In the genomic region with DNA sequence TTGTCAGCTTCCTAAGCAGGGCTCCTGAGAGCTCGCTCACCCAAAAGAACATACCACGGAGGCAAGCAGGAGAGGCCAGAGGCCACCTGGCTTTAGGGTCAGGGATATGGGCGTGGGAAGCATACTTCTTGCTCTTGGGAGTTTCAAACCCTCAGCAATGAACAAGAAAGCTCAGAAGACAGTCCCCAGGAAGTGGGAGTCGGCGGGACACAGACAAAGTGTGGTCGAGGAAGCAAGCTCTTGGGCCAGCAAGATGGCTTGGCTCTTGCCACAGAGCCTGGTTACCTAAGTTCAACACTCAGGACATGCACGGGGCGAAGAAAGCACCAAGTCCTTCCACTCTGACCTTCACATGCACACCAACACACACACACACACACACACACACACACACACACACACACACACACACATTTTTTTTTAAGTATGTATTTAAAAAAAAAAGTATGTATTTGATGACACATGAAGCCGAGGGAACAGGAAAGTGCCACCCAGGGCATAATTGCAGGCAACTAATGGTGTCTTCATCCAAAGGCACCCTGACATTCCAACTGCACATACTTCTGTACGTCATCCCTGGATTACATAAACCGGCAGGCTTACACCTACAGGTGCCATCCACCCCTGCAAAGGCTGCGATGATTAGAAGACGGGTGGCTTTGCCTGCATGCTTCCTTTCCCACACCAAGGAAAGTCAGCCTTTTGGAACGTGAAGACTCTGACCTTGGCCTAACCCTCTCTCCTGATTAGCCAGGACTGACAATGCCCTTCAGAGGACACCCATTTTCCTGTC, we compare ENCODE assay signal across 11 mouse cellular contexts. TPM values are rescaled to one million over a fixed set of nuclear protein-coding genes. Genes with fewer than 3 reads are reported as not detected.
DNase-seq lines count a peak whose midpoint lies in the region; ATAC-seq and TF ChIP-seq lines count a peak whose summit lies in the region.
"Had no signal": no experiment of that assay in that cellular context is flagged by ENCODE, and none has a peak within 500 bp of the region (broad histone marks: within the 10 kb centered on the region; RNA-seq: fewer than 3 reads in every experiment).

No protein-coding gene starts in this region.

- intact Hi-C loops in heart, postnatal 25 days (cut with DNase I): no loop called here

- H3K4me3 ChIP-seq in heart, embryonic 10.5 days: 0 out of 2 replicates have a peak overlapping the region, but pooled peaks have one; percentile 8
- no peak overlapping the region for H3K4me3 ChIP-seq in liver, adult 2 months (ENCODE audit: insufficient read depth, low read depth, low read length)
- H3K4me3 ChIP-seq in liver, embryonic 11.5 days (ENCODE audit: low read depth, low read length): no peak overlapping the region
- H3K4me3 ChIP-seq in embryonic facial prominence, embryonic 15.5 days (replicated peaks): no peak overlapping the region
- no peak overlapping the region for H3K4me3 ChIP-seq in midbrain, embryonic 16.5 days (ENCODE audit: low read depth, low read length)
- H3K4me3 ChIP-seq: embryonic facial prominence, embryonic 12.5 days; limb, embryonic 12.5 days had no signal

- no peaks in the 10 kb centered on the region for H3K9me3 ChIP-seq in heart, embryonic 10.5 days
- no peaks in the 10 kb centered on the region for H3K9me3 ChIP-seq in liver, embryonic 11.5 days (ENCODE audit: control insufficient read depth, low read length)
- no peaks in the 10 kb centered on the region for H3K9me3 ChIP-seq in embryonic facial prominence, embryonic 15.5 days (replicated peaks)
- no peaks in the 10 kb centered on the region for H3K9me3 ChIP-seq in midbrain, embryonic 16.5 days (replicated peaks; ENCODE audit: control insufficient read depth, low read length, poor library complexity, severe bottlenecking)
- H3K9me3 ChIP-seq: embryonic facial prominence, embryonic 12.5 days; limb, embryonic 12.5 days had no signal

- no peak for ATAC-seq in liver, embryonic 11.5 days (replicated peaks; ENCODE audit: low FRiP score)
- ATAC-seq in embryonic facial prominence, embryonic 15.5 days (ENCODE audit: insufficient number of reproducible peaks, low FRiP score, low TSS enrichment, low read depth): no peak
- no peak for ATAC-seq in midbrain, embryonic 16.5 days

- peak overlapping the region; percentile 82 for H3K27ac ChIP-seq in heart, embryonic 10.5 days
- H3K27ac ChIP-seq in liver, adult 2 months (replicated peaks; ENCODE audit: insufficient read depth, low read depth, low read length): peak overlapping the region; percentile 9; the same call in 1 of the 2 replicates
- no peak overlapping the region for H3K27ac ChIP-seq in liver, embryonic 11.5 days (ENCODE audit: low read depth, low read length)
- peak overlapping the region; percentile 63 for H3K27ac ChIP-seq in embryonic facial prominence, embryonic 15.5 days (replicated peaks)
- H3K27ac ChIP-seq in midbrain, embryonic 16.5 days (ENCODE audit: low read length): peak overlapping the region; percentile 14; the same call in 1 of the 2 replicates
- H3K27ac ChIP-seq: embryonic facial prominence, embryonic 12.5 days; limb, embryonic 12.5 days had no signal

- no peak for TF ChIP-seq POLR2A in liver, adult 2 months (IDR thresholded peaks at IDR 0.05; ENCODE audit: extremely low read depth, insufficient read depth, low read length)

- WGBS in heart, embryonic 10.5 days: 65% methylated on average over 14 of the region's 14 CpGs
- WGBS in liver, adult 2 months: 79% methylated on average over 14 of the region's 14 CpGs
- 77% methylated on average over 14 of the region's 14 CpGs for WGBS in liver, embryonic 11.5 days
- WGBS in embryonic facial prominence, embryonic 15.5 days: 66% methylated on average over 14 of the region's 14 CpGs
- 81% methylated on average over 14 of the region's 14 CpGs for WGBS in midbrain, embryonic 16.5 days

- TF ChIP-seq CTCF in liver, adult 2 months (IDR thresholded peaks at IDR 0.05; ENCODE audit: low read depth, low read length): no peak

- H3K36me3 ChIP-seq in heart, embryonic 10.5 days: no peaks in the 10 kb centered on the region
- no peaks in the 10 kb centered on the region for H3K36me3 ChIP-seq in liver, adult 2 months (ENCODE audit: control insufficient read depth, insufficient read depth, low read length)
- no peaks in the 10 kb centered on the region for H3K36me3 ChIP-seq in liver, embryonic 11.5 days (ENCODE audit: control insufficient read depth, insufficient read depth, low read length)
- no peaks in the 10 kb centered on the region for H3K36me3 ChIP-seq in embryonic facial prominence, embryonic 15.5 days
- no peaks in the 10 kb centered on the region for H3K36me3 ChIP-seq in midbrain, embryonic 16.5 days (ENCODE audit: control insufficient read depth, insufficient read depth, low read length)
- H3K36me3 ChIP-seq: embryonic facial prominence, embryonic 12.5 days; limb, embryonic 12.5 days had no signal

- H3K4me1 ChIP-seq in heart, embryonic 10.5 days: peaks cover 56% of the 10 kb centered on the region
- H3K4me1 ChIP-seq in liver, adult 2 months (ENCODE audit: control insufficient read depth, insufficient read depth, low read length): no peaks in the 10 kb centered on the region
- H3K4me1 ChIP-seq in liver, embryonic 11.5 days (replicated peaks; ENCODE audit: control insufficient read depth, insufficient read depth, low read length): peaks cover 9% of the 10 kb centered on the region
- peaks cover 47% of the 10 kb centered on the region for H3K4me1 ChIP-seq in embryonic facial prominence, embryonic 15.5 days
- no peaks in the 10 kb centered on the region; the same call in 1 of the 2 replicates for H3K4me1 ChIP-seq in midbrain, embryonic 16.5 days (ENCODE audit: control insufficient read depth, insufficient read depth, low read length)

- no peak for DNase-seq in heart, embryonic 10.5 days (ENCODE audit: low spot score)
- DNase-seq in heart, postnatal 25 days (ENCODE audit: low spot score): no peak
- DNase-seq in liver, adult 2 months (ENCODE audit: extremely low read depth, low read depth, low spot score): no peak
- DNase-seq in liver, embryonic 11.5 days (ENCODE audit: low spot score): no peak
- no peak for DNase-seq in adrenal gland, postnatal 36 days
- no peak for DNase-seq in urinary bladder, postnatal 25 days (ENCODE audit: low spot score)
- DNase-seq: cerebellum, adult 11-12 months had no signal

- H3K9ac ChIP-seq in liver, adult 2 months (ENCODE audit: low read depth, low read length): no peak overlapping the region
- H3K9ac ChIP-seq in liver, embryonic 11.5 days (ENCODE audit: low read depth, low read length): no peak overlapping the region
- no peak overlapping the region for H3K9ac ChIP-seq in embryonic facial prominence, embryonic 15.5 days
- H3K9ac ChIP-seq in midbrain, embryonic 16.5 days (ENCODE audit: low read depth, low read length): no peak overlapping the region
- H3K9ac ChIP-seq: embryonic facial prominence, embryonic 12.5 days; limb, embryonic 12.5 days had no signal

- H3K79me2 ChIP-seq in liver, adult 2 months (ENCODE audit: control insufficient read depth, insufficient read depth, low read length): no peaks in the 10 kb centered on the region

- 0 out of 2 replicates have a peak, but pooled peaks cover 5% of the 10 kb centered on the region for H3K27me3 ChIP-seq in heart, embryonic 10.5 days (ENCODE audit: insufficient read depth, poor library complexity, severe bottlenecking)
- H3K27me3 ChIP-seq in liver, adult 2 months (ENCODE audit: control insufficient read depth, insufficient read depth, low read length): no peaks in the 10 kb centered on the region
- no peaks in the 10 kb centered on the region; the same call in 1 of the 2 replicates for H3K27me3 ChIP-seq in liver, embryonic 11.5 days (replicated peaks; ENCODE audit: control insufficient read depth, insufficient read depth, low read length)
- no peaks in the 10 kb centered on the region for H3K27me3 ChIP-seq in embryonic facial prominence, embryonic 15.5 days
- no peaks in the 10 kb centered on the region for H3K27me3 ChIP-seq in midbrain, embryonic 16.5 days (ENCODE audit: control insufficient read depth, insufficient read depth, low read depth, low read length)
- H3K27me3 ChIP-seq: embryonic facial prominence, embryonic 12.5 days; limb, embryonic 12.5 days had no signal

- no peak overlapping the region for H3K4me2 ChIP-seq in liver, embryonic 11.5 days
- H3K4me2 ChIP-seq in embryonic facial prominence, embryonic 15.5 days (replicated peaks): no peak overlapping the region
- H3K4me2 ChIP-seq in midbrain, embryonic 16.5 days (ENCODE audit: low read length): no peak overlapping the region
- H3K4me2 ChIP-seq: embryonic facial prominence, embryonic 12.5 days; limb, embryonic 12.5 days had no signal

RNA-seq across cellular contexts. Expression of a gene that starts 12.8 kb away (rescaled TPM):
- 46.2 and 56.0 TPM in 2 replicates for polyA plus RNA-seq in heart, embryonic 10.5 days (2016; fragmentation: Nextera tagmentation; extraction: Ambion mirVana)
- total RNA-seq in heart, postnatal 25 days (2021): 10 to 100 TPM; 71.7 to 74.1 TPM
- 4.6 and 6.0 TPM in 2 replicates for total RNA-seq in liver, adult 2 months (2014; rRNA removed)
- polyA plus RNA-seq in liver, adult 2 months (2012; rRNA removed): 6.7 and 8.2 TPM in 2 replicates
- 20.9 and 22.8 TPM in 2 replicates for polyA plus RNA-seq in liver, embryonic 11.5 days (2014; fragmentation: Nextera tagmentation; extraction: Ambion mirVana)
- polyA plus RNA-seq in embryonic facial prominence, embryonic 15.5 days (2015; fragmentation: Nextera tagmentation; extraction: Ambion mirVana): 61.4 and 69.3 TPM in 2 replicates
- 60.7 and 63.4 TPM in 2 replicates for polyA plus RNA-seq in midbrain, embryonic 16.5 days (2015; fragmentation: Nextera tagmentation; extraction: Ambion mirVana)
- 100 to 1,000 TPM; 132 to 163 TPM for total RNA-seq in adrenal gland, postnatal 36 days (2021)
